Mouse (Mus musculus) testis, adult 2 months (tissue): ENCODE results near the gene Ccdc177.

ENCODE experiments used
- CTCF ChIP-seq: fragments of 200-500 bp; IDR thresholded peaks from 2 replicates; pipeline ENCODE4 v1.5.1; 2012; ENCODE audit warnings: low read depth, mild to moderate bottlenecking, inconsistent platforms, low read length, moderate library complexity; ENCODE audit not compliant: control insufficient read depth, insufficient read depth, insufficient replicate concordance
- POLR2A ChIP-seq: fragments of 200-500 bp; IDR thresholded peaks from 2 replicates; pipeline ENCODE4 v1.6.1; 2012; ENCODE audit warnings: low read depth, mild to moderate bottlenecking, inconsistent platforms, low read length, moderate library complexity; ENCODE audit not compliant: control insufficient read depth

- TF ChIP-seq CTCF = no peak
- TF ChIP-seq POLR2A = no peak
These were observed 44.5 kb upstream of the Ccdc177 start for GRCm38 (mm10) chr12:80804861-80805428.
